Mouse (Mus musculus): ENCODE results near the gene 2700097O09Rik. TPM values are rescaled to one million over a fixed set of nuclear protein-coding genes. Genes with fewer than 3 reads are reported as not detected.
"Not testable (repeated sequence)": the region's sequence is repeated elsewhere in the genome, so short reads cannot be mapped to it uniquely, and the experiment has no call there.

The 2700097O09Rik gene
- polyA plus RNA-seq, 1 experiment = 21.2 TPM

DNA sequence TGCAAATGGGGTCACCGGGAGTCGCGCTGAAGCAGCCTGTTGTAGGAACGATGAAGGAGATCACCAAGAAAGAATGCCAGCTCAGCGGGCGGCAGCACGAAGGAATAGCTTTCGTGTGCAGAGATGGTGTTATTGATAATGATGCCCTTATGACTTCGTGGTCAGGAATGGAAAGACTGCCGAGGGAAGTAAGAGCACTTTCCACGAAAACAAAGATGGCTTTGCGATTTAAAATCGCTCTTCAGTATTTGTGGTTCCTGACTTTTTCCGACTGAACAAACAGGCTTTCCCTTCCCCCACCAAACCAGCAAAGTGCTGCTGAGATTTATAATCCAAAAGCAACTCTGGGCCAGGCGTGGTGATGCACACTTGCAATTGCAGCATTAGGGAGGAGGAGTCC is 38.9 kb downstream of the 2700097O09Rik start:
- DNase-seq (ENCODE audit: low spot score) = no peak

DNA sequence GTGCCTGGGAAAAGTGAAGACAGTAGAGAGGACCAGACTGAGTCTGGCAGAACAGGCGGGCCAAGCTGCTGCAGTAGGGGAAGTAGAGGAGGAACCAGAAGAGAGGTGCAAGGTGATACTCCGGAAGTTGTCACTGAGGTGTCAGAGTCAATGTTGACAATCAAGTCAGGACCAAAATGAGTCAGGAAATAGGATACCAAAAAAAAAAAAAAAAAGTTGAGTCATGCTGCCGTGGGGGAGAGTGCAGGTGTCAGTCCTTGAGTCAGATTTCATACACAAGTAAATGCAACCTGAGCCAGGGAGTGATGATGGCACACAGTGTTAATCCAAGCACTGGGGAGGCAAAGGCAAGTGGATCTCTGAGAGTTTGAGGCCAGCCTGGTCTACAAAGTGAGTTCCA is 52.8 kb downstream of the 2700097O09Rik start:
- DNase-seq (ENCODE audit: low spot score) = no peak

DNA sequence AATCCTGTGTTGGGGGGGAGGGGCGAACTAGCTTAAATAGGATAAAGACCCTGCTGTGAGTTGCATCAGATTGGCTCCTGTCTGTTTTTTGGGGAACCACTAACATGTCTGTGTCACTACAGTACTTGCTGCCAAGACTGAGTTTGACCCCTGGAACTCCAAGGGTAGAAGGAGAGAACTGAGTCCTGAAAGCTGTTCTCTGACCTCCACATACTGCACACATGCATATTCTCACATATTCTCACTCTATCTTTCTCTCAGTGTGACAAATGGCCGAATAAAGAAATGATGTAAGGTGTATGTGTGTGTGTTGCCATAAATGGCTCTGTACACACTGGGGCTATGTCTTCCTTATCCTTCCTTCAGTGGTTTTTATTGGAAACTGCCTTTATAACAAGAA is 56.6 kb downstream of the 2700097O09Rik start:
- DNase-seq (ENCODE audit: low spot score) = no peak

DNA sequence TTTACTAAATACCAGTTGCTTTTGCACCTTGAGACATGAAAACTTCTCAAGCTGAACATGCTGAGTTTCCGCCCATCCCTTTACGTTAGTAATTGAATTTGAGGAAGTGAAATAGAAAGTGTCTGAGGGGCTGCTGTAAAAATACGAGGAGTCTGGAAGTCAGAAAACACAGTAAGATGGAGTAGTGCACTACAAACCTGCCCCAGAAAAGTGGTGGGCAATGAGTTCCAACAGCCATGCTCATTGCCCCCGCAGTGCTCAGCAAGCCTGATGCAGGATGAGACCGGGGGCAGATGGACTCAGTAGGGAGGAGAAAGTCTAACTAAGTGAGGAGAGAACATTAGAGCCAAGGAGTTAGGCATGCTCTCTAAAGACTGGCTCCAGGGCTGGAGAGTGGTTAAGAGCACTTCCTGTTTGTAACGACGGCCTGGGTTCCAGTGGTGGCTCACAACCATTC is 60.5 kb downstream of the 2700097O09Rik start:
- DNase-seq (ENCODE audit: low spot score) = no peak

DNA sequence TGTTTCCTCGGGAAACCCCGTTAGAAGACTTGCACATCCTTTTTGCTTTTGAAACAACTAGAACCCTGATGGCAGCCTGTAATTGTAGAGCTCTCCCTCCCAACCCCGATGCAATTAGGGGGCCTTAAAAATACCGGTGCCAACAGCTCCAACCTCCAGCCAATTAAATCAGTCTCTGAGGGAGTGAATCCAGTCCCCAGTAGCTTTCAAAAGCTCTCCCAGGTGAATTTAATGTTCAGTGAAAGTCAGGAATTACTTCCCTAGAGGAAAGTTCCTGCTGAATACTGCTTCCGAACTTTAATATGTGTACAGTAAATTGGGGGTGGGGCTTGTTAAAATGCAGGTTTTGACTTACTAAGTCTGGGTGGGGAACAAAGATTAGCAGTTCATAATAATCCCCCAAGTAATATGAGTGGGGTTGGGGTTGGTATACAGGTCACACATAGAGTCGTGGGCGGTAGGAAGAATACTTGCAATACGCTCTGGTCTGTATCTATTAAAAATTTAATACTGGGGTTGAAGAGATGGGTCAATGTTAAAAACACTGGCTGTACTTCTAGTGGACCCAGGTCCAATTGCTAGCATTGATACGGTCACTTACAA is 62.7 kb downstream of the 2700097O09Rik start:
- no peak for DNase-seq (ENCODE audit: low spot score)

DNA sequence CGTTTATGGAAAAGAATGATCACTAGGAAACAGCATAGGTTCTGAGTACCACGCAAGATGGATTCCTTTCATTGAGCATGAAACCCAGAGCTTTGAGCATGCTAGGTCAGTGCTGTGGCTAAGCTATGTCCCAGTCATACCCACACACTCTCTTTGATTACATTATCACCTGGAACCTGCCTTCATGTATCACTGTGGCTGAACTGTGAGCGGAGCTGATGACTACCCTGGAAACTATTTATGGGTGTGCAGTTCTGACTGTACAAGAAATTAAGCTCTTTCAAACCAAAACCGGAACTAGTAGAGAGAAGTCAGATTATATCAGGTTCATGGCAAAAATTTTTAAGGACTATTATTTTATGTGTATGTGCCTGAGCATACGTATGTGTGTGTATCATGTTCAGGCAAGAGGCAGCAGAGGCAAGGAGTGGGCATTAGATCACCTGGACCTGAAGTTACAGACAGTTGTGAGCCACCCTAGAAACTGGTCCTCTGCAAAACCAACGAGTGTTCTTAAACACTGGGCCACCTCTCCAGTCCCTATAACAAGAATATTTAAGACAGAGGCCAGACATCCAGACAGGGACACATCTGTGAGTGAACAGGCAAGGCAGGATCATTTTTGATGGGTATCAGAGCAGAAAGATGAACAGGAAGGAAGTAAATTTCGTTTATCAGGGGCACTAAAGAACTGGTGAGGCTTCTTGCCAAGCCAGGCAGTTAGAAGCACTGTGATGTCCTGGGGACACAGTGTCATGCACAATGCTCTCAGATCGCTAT is 63.4 kb downstream of the 2700097O09Rik start:
- DNase-seq (ENCODE audit: low spot score) = no peak

DNA sequence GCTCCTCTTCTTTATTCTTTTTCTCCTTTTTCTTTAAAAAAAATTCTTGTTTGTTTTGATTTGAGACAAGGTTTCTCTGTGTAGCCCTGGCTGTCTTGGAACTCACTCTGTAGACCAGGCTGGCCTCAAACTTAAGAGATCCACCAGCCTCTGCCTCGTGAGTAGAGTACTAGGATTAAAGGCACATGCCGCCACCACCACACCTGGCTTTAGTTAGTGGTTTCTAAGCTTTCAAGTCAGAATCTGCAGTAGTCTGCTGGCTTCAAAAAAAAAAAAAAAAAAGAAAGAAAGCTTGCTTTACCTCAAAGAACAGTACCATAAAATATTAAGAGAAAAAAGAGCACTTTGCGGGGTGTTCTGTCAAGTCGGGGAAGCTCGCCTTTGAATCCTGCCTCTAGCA is 64.5 kb downstream of the 2700097O09Rik start:
- no peak for DNase-seq (ENCODE audit: low spot score)

DNA sequence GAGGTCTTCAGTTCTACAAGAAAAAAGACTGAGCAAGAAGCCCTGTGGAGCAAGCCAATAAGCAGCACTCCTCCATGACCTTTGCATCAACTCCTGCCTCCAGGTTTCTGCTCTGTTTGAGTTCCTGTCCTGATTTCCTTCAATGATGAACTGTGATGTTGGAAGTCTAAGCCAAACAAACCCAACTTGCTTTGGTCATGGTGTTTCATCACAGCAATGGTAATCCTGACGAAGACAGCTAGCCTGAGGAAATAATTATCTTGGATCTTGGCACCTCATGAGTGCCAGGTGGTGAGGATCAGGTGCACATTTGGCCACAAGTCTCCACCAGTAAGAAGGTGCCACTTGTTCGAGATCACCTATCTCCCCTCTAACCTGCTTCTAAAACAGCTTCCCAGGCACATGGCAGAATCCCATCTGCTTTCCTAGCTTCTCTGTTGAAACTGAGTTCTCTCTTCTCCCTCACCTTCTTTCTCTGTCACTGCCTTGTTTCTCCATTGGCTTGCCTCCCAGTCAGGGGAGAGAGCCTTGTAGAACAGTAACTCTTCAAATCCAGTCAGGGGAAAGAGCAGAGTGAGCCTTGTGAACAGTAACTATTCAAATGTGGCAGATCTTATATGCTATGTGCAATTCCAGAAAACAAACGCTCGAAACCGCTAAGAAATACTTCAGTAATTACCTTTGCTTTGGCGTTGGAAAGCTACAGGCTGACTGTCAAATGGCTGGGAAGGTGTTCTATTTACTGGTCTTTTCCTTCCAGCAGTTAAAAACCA is 66.1 kb downstream of the 2700097O09Rik start, which contains the start of gene Baz1a:
TSS of gene Baz1a (minus strand) at position 723 of the 773 bp plus-strand sequence.
- no peak for DNase-seq (ENCODE audit: low spot score)

DNA sequence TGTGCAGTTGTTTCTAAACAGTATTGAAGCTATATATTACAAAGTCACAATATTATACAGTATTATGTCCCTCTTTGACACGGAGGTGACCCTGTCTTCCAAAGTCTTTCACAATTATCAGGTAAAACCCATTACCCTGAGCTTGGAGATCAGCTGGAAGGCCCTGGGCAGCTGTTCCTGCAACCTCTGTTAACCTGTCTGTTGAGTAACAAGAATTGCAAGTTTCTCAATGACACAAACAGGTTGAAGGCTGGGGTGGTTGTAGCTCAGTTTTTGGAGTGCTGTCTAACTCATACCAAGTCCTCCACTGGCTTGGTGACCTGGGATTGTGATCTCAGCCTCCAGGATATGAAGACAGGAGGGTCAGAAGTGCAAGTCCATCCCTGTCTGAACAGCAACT is 66.9 kb downstream of the 2700097O09Rik start:
- DNase-seq (ENCODE audit: low spot score) = no peak

DNA sequence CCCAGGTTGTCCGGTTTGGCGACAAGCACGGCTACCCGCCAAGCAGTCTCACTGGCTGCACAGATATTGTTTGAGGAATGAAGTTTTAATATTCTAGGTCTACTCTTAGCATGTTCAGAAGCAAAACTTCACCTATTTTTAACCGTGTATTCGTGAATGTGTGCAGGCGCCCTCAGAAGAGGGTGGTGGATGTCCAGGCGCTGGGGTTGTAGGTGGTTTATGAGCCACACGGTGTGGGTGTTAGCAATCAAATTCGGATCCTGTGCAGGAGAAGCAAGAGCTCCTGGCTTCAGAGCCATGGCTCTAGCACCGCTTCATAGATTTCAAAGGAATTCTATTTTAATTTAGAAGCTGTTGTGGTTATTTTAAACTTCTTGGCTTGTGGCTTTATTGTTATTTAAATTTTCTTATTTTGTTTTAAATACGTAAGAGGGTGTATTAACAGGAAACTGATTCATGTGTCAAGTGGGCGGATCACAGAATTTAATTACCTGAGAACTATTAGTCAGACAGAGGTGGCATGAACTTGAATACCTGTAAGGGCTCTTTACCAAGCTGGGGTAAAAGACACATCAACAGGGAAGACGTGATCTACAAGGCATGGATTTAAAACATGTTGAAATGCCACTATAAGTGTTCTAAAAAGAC is 72.4 kb downstream of the 2700097O09Rik start:
- no peak for DNase-seq (ENCODE audit: low spot score)

DNA sequence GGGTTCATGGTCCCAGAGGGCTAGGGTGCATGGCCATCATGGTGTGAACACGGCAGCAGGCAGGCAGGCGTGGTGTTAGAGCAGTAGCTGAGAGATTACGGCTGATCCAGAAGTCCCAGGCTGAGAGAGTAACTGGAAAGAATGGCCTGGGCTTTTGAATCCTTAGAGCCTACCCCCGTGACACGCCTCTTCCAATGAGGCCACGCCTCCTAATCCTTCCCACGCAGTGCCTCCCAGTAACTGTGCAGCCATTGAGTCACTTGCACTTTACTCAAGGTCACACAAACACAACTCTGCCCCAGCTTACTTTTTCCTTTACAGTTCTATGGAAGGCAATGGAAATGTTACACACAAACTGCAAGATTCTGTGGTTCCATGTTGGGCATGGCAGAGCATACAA is 73.8 kb downstream of the 2700097O09Rik start:
- DNase-seq (ENCODE audit: low spot score) = no peak

DNA sequence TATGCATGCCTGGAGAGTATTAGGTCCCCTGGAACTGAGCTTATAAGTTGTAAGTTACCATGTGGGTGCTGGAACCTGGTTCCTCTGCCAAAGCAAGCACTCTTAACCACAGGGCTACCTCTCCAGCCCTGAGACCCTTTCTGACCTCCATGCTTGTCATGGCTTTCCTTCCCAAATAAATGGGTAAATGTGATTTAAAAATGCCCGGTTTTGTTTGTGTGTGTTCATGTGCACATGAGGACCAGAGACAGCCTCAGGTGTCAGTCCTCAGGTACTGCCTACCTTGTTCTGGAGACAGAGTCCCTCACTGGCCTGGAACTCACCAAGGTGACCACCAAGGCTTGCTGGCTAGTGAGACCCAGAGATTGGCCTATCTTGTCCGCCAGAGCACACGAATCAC is 75.5 kb downstream of the 2700097O09Rik start:
- no peak for DNase-seq (ENCODE audit: low spot score)

DNA sequence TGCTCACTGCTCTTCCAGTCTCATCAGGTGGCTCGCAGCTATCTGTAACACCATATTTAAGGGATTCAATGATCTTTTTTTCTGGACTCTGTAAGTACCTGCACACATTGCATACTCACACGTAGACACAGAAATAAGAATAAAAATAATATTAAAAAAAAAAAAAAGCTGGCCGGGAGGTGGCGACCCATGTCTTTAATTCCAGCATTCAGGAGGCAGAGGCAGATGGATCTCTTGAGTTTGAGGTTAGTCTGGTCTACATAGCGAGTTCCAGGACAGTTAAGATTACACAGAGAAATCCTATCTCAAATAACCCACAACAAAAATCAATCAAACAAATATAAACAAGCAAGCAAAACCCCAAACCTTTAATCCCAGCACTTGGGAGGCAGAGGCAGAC is 76.1 kb downstream of the 2700097O09Rik start:
- no peak for DNase-seq (ENCODE audit: low spot score)

DNA sequence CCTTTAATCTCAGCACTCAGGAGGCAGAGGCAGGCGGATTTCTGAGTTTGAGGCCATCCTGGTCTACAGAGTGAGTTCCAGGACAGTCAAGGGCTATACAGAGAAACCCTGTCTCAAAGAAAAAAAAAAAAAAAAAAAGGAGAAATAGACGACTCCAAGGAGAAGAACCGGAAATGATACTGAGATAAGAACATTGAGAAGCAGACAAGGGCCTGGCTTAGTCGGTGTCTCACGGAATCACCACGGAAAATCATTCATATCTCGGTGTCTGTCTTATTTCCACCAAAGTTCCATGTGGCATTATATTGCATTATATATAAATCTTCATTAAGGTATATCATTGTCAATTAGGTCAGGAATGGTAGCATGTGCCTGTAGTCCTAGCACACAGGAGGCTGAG is 77.4 kb downstream of the 2700097O09Rik start:
- not testable (repeated sequence) for DNase-seq (ENCODE audit: low spot score)

DNA sequence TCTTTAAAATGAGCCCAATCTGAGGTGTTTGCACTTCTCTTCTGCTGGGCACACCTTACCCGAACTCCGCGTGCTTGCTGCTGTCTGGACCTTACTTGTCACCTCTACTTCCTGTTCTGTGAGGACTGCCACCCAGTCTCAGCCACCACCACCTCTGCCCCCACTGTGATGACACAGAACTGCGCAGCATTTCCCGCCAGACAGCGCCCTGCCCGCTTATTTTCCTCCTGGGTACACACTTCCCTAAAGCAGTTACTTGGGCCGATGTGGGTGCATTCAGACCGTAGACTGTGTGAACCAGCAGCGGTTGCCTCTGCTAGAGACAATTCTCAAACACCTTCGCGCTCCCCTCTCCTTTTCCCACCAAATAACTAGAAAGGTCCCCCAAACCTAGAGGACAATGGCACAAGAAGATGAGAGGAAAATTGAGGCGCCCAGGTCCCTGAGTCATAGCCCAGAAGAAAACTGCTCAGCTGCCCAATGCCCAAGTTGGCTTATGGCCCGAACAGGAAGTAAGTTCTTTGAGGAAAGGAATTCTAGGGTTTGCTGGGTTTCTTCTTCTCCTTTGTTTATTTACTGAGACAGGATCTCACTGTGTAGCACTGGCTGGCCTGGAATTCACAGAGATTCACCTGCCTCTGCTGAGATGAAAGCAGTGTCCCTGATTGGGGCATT is 80.8 kb downstream of the 2700097O09Rik start:
- no peak for DNase-seq (ENCODE audit: low spot score)

DNA sequence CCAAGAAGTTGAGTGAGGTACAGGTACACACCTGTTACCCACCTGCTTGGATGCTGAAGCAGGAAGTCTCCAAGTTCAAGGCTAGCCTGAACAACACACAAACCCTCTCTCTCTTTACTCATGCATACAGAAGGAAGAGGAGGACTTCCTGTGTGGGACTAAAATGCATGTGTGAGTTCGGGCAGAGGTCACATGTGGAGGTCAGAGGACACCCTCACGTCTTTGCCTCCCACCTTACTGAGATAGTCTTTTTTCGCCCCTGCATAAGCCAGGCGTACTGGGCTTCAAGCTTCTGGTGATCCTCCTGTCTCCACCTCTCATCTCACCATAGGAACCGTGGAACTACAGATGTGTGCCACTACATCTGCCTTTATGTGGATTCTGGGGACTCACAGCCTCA is 81.5 kb downstream of the 2700097O09Rik start:
- DNase-seq (ENCODE audit: low spot score) = no peak

DNA sequence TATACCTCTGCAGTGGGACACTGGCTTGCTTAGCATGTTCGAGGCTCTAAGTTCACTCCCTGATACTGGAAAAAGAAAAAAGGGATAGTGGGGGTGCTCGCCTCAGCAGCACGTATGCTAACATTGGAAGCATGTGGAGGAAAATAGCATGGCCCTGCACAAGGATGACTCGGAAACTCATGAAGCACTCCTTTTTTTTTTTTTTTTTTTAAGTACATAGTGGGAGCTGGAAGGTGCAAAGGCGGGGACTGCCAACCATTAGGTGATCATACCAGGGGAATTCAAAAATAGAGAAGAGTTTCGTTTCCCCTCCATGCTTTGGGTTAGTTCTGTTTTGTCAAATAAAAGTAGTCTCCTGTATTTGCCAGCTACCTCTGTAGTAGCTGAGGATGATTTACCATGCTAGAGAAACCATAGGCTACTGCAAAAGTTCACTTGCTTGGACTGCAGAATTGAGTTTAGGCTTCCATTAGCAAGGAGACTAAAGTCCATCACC is 82.9 kb downstream of the 2700097O09Rik start:
- no peak for DNase-seq (ENCODE audit: low spot score)

DNA sequence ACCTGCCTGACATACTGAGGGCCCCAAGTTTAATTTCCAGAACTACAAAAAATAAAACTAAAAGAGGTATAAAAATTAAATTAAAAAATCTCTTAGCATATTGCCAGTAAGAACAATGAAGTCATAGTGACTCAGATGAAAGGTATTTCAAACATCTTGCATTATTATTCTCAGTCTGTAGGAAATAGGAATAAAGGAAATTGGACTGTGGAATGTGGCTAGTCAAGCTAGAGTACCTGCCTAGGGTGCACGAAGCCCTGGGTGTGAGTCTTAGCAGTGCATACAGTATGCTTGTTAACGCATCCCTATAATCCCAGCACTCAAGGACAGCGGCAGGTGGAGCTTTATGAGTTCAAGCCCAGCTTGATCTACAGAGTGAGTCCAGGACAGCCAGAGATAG is 83.9 kb downstream of the 2700097O09Rik start:
- no peak for DNase-seq (ENCODE audit: low spot score)
